Mouse (Mus musculus) ES-E14 (cell line): Measurements from ENCODE around the gene Txndc15.

Experiments
- CHD2 ChIP-seq: IDR thresholded peaks from 2 replicates; pipeline ENCODE4 v1.6.1; 2014; ENCODE audit warnings: mild to moderate bottlenecking, low read depth, low read length, inconsistent platforms
- MAFK ChIP-seq: IDR thresholded peaks from 2 replicates; pipeline ENCODE4 v1.6.1; 2014; ENCODE audit warnings: mild to moderate bottlenecking, low read depth, low read length, inconsistent platforms; ENCODE audit not compliant: insufficient read depth
- ZC3H11A ChIP-seq: IDR thresholded peaks from 2 replicates; pipeline ENCODE4 v1.6.1; 2012; ENCODE audit warnings: low read depth, mild to moderate bottlenecking, inconsistent platforms, low read length, borderline replicate concordance
- ZNF384 ChIP-seq: IDR thresholded peaks from 2 replicates; pipeline ENCODE4 v1.6.1; 2012; ENCODE audit warnings: low read depth, low read length, inconsistent platforms

DNA sequence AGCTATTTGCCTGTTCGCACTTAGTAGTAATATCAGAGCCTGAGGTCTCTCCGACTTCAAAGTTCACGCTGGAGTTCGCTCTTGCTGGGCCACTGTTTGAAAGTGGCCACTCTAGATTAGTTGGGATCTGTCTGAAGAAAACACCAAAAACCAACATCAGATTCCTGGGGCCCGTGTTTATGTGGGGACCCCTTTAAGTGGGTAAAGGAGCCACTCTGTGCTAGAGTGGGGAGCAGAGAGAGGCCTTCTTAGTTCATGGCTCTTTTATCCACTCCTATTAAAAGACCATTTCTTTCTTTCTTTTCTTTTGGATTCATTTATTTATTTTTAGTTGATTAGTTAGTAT lies 690 bp downstream of the Txndc15 start:
- TF ChIP-seq CHD2 (no peak), ZNF384 (no peak), ZC3H11A (no peak), MAFK (no peak)
